Mouse (Mus musculus) brain, embryonic 14.5 days (tissue): ENCODE measurements around the gene Nfic.
A peak's percentile ranks its signal among the peaks of the same experiment; 100 is the strongest.

Experiments used
- CTCF ChIP-seq: fragments of 200-500 bp; IDR thresholded peaks from 2 replicates; pipeline ENCODE4 v1.5.1; 2012; ENCODE audit warnings: inconsistent platforms, mild to moderate bottlenecking, moderate library complexity, borderline replicate concordance; ENCODE audit not compliant: insufficient read depth, insufficient read length; ENCODE audit errors: extremely low read depth
- POLR2A ChIP-seq: fragments of 200-500 bp; IDR thresholded peaks from 2 replicates; pipeline ENCODE4 v1.6.1; 2012; ENCODE audit warnings: mild to moderate bottlenecking, inconsistent platforms, borderline replicate concordance; ENCODE audit not compliant: poor library complexity, insufficient read depth, insufficient read length, severe bottlenecking; ENCODE audit errors: extremely low read depth

DNA sequence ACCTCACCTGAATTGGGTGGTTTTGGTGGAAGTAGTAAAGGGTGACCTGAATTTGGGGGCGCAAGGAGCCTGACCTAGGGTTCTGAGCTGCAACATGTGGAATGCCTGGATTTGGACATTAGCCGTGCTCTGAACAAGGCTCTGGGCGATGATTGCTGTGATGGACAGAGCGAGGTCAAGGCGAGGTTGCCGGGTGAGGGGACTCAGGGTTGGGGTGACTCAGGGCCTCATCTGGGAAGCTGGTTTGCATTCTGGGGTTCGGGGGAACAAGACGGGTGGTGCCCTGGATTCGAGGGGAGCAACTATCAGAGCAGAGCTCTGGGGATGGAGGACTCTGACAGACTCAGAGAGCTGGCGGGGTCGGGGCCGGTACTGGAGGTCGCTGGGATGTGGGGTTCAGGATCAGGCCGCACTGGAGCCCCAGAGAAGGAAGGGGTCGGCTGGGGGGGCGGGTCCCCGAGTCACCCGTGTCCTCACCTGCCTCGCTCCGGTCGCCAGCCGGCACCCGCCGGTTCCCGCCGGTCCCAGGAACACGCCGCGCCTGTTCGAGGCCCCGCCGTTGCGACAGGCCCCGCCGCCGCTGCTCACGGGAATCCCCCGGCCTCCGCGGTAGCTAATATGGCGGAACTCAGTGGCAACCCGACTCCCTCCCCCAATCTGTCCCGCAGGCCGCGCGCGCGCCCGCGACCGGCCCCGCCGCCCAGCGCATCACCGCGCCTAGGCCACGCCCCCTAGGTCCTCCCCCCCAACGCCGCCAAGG lies 77.5 kb downstream of the Nfic start, which contains the start of gene Fzr1:
- TF ChIP-seq CTCF: no peak
- TF ChIP-seq POLR2A: peak; percentile 89
